Mouse (Mus musculus) lung, embryonic 14.5 days (tissue): ENCODE data around the gene D2hgdh. TPM values are rescaled to one million over a fixed set of nuclear protein-coding genes. Genes with fewer than 3 reads are reported as not detected.

Experiments
- ATAC-seq: fragments of 200-750 bp; cut with Nextera tagmentation; 2 replicates; pipeline ENCODE4 v1.8.0; 2017; ENCODE audit warnings: mild to moderate bottlenecking, moderate TSS enrichment, moderate library complexity; ENCODE audit not compliant: insufficient read depth
- DNase-seq: peaks from one replicate; pipeline ENCODE4 v3.0.0-alpha.2; 2015
- H3K27ac ChIP-seq: fragments of 300-500 bp; sonication (generic); 2 replicates; pipeline ENCODE4 v1.5.1; 2014; ENCODE audit warnings: low read depth, mild to moderate bottlenecking, moderate library complexity
- H3K27me3 ChIP-seq: fragments of 300-500 bp; sonication (generic); 2 replicates; pipeline ENCODE4 v1.6.1; 2014; ENCODE audit warnings: low read length, control low read depth; ENCODE audit not compliant: insufficient read depth
- H3K36me3 ChIP-seq: fragments of 300-500 bp; sonication (generic); 2 replicates; pipeline ENCODE4 v1.6.1; 2014; ENCODE audit warnings: control low read depth; ENCODE audit not compliant: insufficient read depth
- H3K4me1 ChIP-seq: fragments of 300-500 bp; sonication (generic); 2 replicates; pipeline ENCODE4 v1.6.1; 2014; ENCODE audit warnings: antibody characterized with exemption, control low read depth; ENCODE audit not compliant: insufficient read depth
- H3K4me2 ChIP-seq: fragments of 300-500 bp; sonication (generic); 2 replicates; pipeline ENCODE4 v1.6.1; 2014; ENCODE audit warnings: mild to moderate bottlenecking
- H3K4me3 ChIP-seq: fragments of 300-500 bp; sonication (generic); 2 replicates; pipeline ENCODE4 v1.5.1; 2014; ENCODE audit warnings: low read depth, low read length
- H3K9ac ChIP-seq: fragments of 300-500 bp; sonication (generic); 2 replicates; pipeline ENCODE4 v1.6.1; 2014
- H3K9me3 ChIP-seq: fragments of 300-500 bp; sonication (generic); 2 replicates; pipeline ENCODE4 v1.6.1; 2016; ENCODE audit warnings: low read depth, low read length, control low read depth
- CTCF ChIP-seq: IDR thresholded peaks from 2 replicates; pipeline ENCODE4 v1.5.1; 2016; ENCODE audit warnings: antibody characterized with exemption, low read depth
- WGBS: fragments of 180-500 bp; shearing (Covaris S2); extraction: QIAGEN DNeasy Blood & Tissue Kit; methylation state at CpG from one replicate; pipeline ENCODE4 v1.1.7; 2014; 5-methylcytosine and 5-hydroxymethylcytosine counted together
- polyA plus RNA-seq: library from polyadenylated mRNA; unstranded; fragments of >200 nt; fragmentation: Nextera tagmentation; extraction: Ambion mirVana; gene quantifications from 2 replicates; pipeline ENCODE4 v1.2.1, GENCODE M21; 2014

D2hgdh gene
- polyA plus RNA-seq, result 11.0 and 11.1 TPM in 2 replicates

DNA sequence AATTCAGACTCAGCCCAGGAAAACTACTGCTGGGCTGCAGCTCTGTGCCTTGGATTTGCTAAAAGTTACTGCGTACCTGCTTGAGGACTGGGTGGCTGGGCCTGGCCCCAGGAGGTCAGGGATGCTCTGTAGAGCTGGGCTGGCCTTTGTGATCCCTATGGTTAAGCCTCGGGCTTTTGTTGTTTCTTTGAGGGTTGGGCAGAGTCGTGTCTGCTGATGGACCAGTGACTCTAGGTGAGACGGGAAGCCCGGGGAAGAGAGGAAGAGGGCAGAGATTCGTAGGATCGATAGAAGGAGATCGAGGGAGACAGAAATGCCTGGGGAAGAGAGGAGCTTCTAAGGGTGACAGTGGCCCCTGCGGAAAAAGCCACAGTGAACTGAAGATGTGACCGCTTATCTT lies at the start of gene D2hgdh:
Gene D2hgdh (plus strand): TSS at position 301 of the 400 bp plus-strand sequence.
- Histone ChIP-seq H3K9ac (peak within 1 kb of the TSS; percentile 63), H3K9me3 (no peaks in the 10 kb centered on the region), H3K27ac (peak within 1 kb of the TSS; percentile 95), H3K36me3 (peaks cover 24% of the 10 kb centered on the region), H3K27me3 (no peaks in the 10 kb centered on the region), H3K4me2 (peak within 1 kb of the TSS; percentile 89), H3K4me3 (peak within 1 kb of the TSS; percentile 57), H3K4me1 (peaks cover 3% of the 10 kb centered on the region; the same call in 1 of the 2 replicates)
- TF ChIP-seq CTCF, result no peak
- DNase-seq (no peak), ATAC-seq (peak; percentile 11; the same call in 1 of the 2 replicates)
- WGBS, result 8% methylated on average over 10 of the region's 10 CpGs

DNA sequence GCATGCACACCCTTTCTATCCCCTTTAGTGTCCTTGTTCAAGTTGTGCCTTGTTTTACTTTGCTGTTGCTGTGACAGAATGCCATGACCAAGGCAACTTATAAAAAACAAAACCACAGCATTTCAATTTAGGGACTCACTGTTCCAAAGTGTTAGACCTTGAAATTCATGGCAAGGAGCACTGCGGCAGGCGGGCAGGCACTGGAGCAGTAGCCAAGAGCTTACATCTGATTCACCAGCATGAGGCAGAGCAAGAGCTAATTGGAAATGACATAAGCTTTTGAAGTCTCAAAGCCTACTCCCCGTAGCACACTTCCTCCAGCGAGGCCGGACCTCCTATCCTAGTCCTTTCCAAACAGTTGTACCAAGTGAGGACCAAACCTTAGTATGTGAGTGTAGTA lies 48.0 kb upstream of the D2hgdh start:
- Histone ChIP-seq H3K9ac (no peak overlapping the region), H3K27ac (no peak overlapping the region), H3K27me3 (no peaks in the 10 kb centered on the region), H3K4me1 (no peaks in the 10 kb centered on the region), H3K36me3 (peaks cover 70% of the 10 kb centered on the region), H3K4me3 (no peak overlapping the region), H3K4me2 (no peak overlapping the region), H3K9me3 (no peaks in the 10 kb centered on the region)
- DNase-seq, result no peak
- TF ChIP-seq CTCF, result no peak
- ATAC-seq, result no peak
- WGBS, result 93% methylated on average over 5 of the region's 5 CpGs

DNA sequence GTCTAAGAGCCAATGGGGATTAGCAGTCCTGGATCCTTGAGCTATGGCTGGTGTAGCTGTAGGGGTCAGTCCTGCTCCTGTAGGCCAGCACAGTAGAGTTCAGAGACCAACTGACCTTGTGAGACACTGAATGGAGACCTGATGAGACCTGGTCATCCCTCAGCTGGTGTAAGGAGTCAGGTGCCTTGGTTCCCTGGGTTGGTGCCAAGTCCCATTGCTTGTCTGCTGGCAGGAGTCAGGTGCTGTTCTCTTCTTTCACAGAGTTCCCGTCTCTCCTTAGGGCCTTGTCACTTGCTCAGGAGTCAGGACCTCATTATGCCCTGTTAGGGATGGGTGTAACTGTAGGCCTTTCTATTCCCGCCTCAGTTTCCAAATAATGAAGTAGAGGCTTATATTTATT lies 37.8 kb upstream of the D2hgdh start:
- Histone ChIP-seq H3K4me3 (no peak overlapping the region), H3K27ac (no peak overlapping the region), H3K4me2 (no peak overlapping the region), H3K27me3 (no peaks in the 10 kb centered on the region), H3K4me1 (no peaks in the 10 kb centered on the region), H3K9ac (no peak overlapping the region), H3K36me3 (peaks cover 83% of the 10 kb centered on the region), H3K9me3 (no peaks in the 10 kb centered on the region)
- no peak for DNase-seq
- WGBS, result 84% methylated on average over 2 of the region's 2 CpGs
- no peak for ATAC-seq
- no peak for TF ChIP-seq CTCF

DNA sequence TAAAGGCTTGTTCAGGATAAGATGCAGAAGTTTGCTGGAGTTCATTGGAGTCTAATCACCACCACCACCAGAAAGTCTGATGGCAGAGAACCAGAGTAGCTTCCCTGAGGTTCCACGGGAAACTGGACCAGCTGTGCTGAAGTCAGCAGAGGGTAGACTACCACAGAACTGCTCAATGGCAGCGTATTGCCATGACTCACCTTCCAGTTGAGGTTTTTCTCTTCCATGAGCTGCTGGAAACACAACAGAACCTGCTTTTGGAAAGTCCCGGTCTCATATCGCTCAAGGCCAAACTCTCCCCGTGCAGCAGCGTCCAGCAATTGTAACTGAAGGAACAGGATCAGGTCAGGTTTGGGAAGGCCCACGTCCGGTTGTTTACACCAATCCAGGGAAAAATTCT lies 30.2 kb upstream of the D2hgdh start:
- ATAC-seq, result no peak
- H3K36me3 ChIP-seq, result peaks cover 86% of the 10 kb centered on the region
- no peak for TF ChIP-seq CTCF

DNA sequence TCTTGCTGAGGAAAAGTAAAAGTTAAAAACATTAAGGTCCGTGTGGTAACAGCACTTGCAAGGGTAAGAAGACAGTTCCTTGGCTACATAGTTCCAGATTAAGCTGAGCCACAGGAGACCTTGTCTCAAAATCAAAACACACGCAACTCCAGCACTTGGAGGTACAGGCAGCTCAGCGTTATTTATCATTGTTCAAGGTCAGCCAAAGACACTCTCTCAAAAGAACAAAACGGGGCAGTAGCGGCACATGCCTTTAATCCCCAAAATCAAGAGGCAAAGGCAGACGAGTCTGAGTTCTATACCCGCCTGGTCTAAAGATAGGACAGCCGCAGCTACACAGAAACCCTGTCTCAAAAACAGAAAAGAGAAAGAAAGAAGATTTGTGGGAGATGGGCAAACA lies 28.8 kb upstream of the D2hgdh start:
- H3K4me2 ChIP-seq, result no peak overlapping the region

More for the DNA sequence above, 30.2 kb upstream of the D2hgdh start:
- Histone ChIP-seq H3K9ac (no peak overlapping the region), H3K27me3 (no peaks in the 10 kb centered on the region), H3K4me1 (no peaks in the 10 kb centered on the region), H3K4me3 (no peak overlapping the region), H3K4me2 (no peak overlapping the region), H3K27ac (no peak overlapping the region), H3K9me3 (no peaks in the 10 kb centered on the region)
- 91% methylated on average over 8 of the region's 8 CpGs for WGBS
- DNase-seq, result no peak

DNA sequence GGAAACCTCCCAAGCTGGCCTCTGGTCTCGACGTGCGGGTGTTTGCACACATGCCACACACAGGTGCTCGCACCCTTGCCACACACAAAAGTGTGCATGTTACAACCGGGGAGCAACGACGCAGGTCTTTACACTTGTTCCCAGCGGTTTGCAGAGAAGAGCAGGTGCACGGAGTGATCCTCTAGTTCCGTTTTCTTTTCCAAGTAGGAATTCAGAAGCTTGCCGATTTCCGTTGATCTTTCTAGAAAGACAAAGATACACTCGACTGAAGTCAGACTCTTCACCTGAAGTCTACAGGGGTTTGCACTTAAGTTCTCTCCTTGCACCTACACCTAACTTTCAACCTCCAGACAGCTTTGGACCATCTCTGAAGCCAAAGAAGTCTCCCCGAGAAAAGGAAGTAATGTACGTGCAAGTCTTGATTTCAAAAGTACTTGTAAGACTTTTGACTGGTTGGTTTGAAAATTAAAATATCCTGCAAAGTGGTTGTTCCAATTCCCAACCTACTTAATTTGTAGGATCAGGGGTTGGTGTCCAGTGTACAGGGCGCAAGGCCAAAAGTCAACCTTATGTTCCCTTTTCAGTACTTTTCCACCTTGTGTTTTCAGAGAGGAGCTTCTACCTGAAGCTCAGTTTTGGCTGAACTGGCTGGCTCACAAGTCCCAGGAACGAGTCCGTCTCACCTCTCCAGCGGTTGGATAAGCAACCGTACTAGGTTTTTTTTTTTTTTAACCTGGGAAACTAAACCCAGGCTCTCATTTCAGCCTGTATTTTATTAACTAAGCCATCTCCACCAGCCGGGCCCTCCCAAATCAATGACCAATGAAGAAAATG lies 23.8 kb upstream of the D2hgdh start:
- Histone ChIP-seq H3K36me3 (peaks cover 46% of the 10 kb centered on the region), H3K4me2 (peak overlapping the region; percentile 78), H3K4me1 (0 out of 2 replicates have a peak, but pooled peaks cover 12% of the 10 kb centered on the region), H3K27me3 (no peaks in the 10 kb centered on the region), H3K9ac (peak overlapping the region; percentile 74), H3K9me3 (no peaks in the 10 kb centered on the region), H3K4me3 (peak overlapping the region; percentile 78), H3K27ac (peak overlapping the region; percentile 87; the same call in 1 of the 2 replicates)
- WGBS, result 65% methylated on average over 21 of the region's 21 CpGs
- ATAC-seq, result no peak
- peak; percentile 6 for DNase-seq
- no peak for TF ChIP-seq CTCF

More for the DNA sequence above, 28.8 kb upstream of the D2hgdh start:
- H3K4me1 ChIP-seq, result no peaks in the 10 kb centered on the region
- H3K9ac ChIP-seq, result no peak overlapping the region
- no peaks in the 10 kb centered on the region for H3K27me3 ChIP-seq
- ATAC-seq (no peak), DNase-seq (no peak)
- no peaks in the 10 kb centered on the region for H3K9me3 ChIP-seq
- no peak overlapping the region for H3K27ac ChIP-seq
- H3K36me3 ChIP-seq, result peaks cover 88% of the 10 kb centered on the region
- TF ChIP-seq CTCF, result no peak
- H3K4me3 ChIP-seq, result no peak overlapping the region
- 78% methylated on average over 8 of the region's 8 CpGs for WGBS

DNA sequence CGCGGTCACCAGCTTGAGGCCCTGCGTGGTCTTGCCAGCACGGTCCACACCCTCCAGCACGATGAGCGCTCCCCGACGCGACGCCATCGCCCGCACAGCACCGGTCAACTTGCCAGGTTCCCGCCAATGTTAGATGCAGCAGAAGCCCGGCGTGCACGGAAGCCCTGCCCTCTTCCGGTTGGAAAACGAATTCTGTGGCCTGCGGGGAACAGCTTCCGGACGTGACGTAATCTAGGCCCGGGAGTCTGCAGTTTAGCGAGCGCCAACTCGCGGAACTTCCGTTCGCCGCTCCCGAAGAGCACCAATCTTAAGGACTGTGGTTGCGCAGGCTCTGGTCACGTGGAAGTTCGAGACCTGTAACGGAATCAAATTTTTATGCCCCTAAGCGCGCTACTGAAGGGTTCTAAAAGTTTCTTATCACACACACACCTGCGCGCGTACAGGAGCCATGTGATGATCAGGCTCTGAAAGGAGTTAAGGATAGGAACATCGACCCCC lies 22.9 kb upstream of the D2hgdh start, which contains the start of gene Dtymk:
Gene Dtymk (minus strand): TSS at position 194 of the 498 bp plus-strand sequence.
- Histone ChIP-seq H3K4me2 (peak within 1 kb of the TSS; percentile 78), H3K4me1 (0 out of 2 replicates have a peak, but pooled peaks cover 12% of the 10 kb centered on the region), H3K36me3 (peaks cover 52% of the 10 kb centered on the region), H3K4me3 (peak within 1 kb of the TSS; percentile 78), H3K27me3 (no peaks in the 10 kb centered on the region), H3K9me3 (no peaks in the 10 kb centered on the region), H3K9ac (peak within 1 kb of the TSS; percentile 74), H3K27ac (peak within 1 kb of the TSS; percentile 96)
- WGBS, result under 1% methylated on average over 42 of the region's 42 CpGs
- peak; percentile 99 for DNase-seq
- peak; percentile 61 for ATAC-seq
- peak; percentile 64 for TF ChIP-seq CTCF
